Mouse (Mus musculus): ENCODE data around the gene Slc25a34.

Gene Slc25a34

GRCm38 (mm10) chr4:141623666-141624065 lies at the start of gene Slc25a34:
Gene Slc25a34 (minus strand): TSS chr4:141623821.
- DNase-seq: no peak

GRCm38 (mm10) chr4:141672325-141672724 lies 48.7 kb upstream of the Slc25a34 start:
- DNase-seq: peak; percentile 17

- no peak for DNase-seq
These were observed 47.8 kb upstream of the Slc25a34 start for GRCm38 (mm10) chr4:141671389-141671788.

- DNase-seq: no peak
These were observed 46.5 kb upstream of the Slc25a34 start for GRCm38 (mm10) chr4:141669898-141670712.

- DNase-seq: no peak
These were observed 41.2 kb upstream of the Slc25a34 start, which contains the start of gene Plekhm2 for GRCm38 (mm10) chr4:141664799-141665198. Gene Plekhm2 (minus strand): TSS chr4:141664899.

GRCm38 (mm10) chr4:141664011-141664745 lies 40.6 kb upstream of the Slc25a34 start:
- DNase-seq: peak; percentile 82

GRCm38 (mm10) chr4:141663122-141663931 lies 39.7 kb upstream of the Slc25a34 start:
- peak; percentile 53 for DNase-seq

- DNase-seq: no peak
These were observed 37.3 kb upstream of the Slc25a34 start for GRCm38 (mm10) chr4:141660884-141661283.

GRCm38 (mm10) chr4:141659739-141660138 lies 36.1 kb upstream of the Slc25a34 start:
- DNase-seq: peak; percentile 53

GRCm38 (mm10) chr4:141658846-141659484 lies 35.3 kb upstream of the Slc25a34 start:
- DNase-seq: no peak

GRCm38 (mm10) chr4:141656932-141657331 lies 33.3 kb upstream of the Slc25a34 start:
- no peak for DNase-seq

- no peak for DNase-seq
These were observed 32.4 kb upstream of the Slc25a34 start for GRCm38 (mm10) chr4:141655908-141656608.

- DNase-seq: no peak
These were observed 30.9 kb upstream of the Slc25a34 start for GRCm38 (mm10) chr4:141654509-141654908.

GRCm38 (mm10) chr4:141653813-141654212 lies 30.2 kb upstream of the Slc25a34 start:
- DNase-seq: no peak

- DNase-seq: no peak
These were observed 29.4 kb upstream of the Slc25a34 start for GRCm38 (mm10) chr4:141653044-141653443.

GRCm38 (mm10) chr4:141651944-141652343 lies 28.3 kb upstream of the Slc25a34 start:
- DNase-seq: no peak

- DNase-seq: no peak
These were observed 27.7 kb upstream of the Slc25a34 start for GRCm38 (mm10) chr4:141651286-141651685.

GRCm38 (mm10) chr4:141649244-141649643 lies 25.6 kb upstream of the Slc25a34 start:
- no peak for DNase-seq

- DNase-seq: no peak
These were observed 24.6 kb upstream of the Slc25a34 start for GRCm38 (mm10) chr4:141648262-141648661.

- no peak for DNase-seq
These were observed 23.6 kb upstream of the Slc25a34 start for GRCm38 (mm10) chr4:141647187-141647586.

GRCm38 (mm10) chr4:141645988-141646387 lies 22.4 kb upstream of the Slc25a34 start:
- no peak for DNase-seq

Data from thymus, postnatal 4 days (tissue).